ENCODE assay signal across 23 mouse cellular contexts in the genomic region with DNA sequence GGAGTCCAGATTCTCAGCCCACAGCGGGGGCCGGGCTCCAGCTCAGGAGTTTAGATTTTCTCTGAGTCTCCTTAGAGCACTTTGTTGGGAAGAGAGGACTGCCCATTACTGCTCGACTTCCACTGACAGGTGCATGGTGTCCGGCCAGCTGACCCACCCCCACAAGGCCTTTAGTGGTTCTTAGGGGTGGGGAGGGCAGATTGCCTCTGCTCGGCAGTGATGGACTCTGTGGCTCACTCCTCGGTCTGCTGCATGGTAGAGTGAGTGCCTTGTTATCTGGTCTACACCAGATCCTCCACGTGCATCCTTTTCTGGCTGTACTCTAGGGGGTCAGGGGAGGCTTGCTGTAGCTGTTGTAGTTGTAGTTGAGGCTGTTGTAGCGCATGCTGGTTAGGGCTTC. TPM values are rescaled to one million over a fixed set of nuclear protein-coding genes. Genes with fewer than 3 reads are reported as not detected.
A peak's percentile ranks its signal among the peaks of the same experiment; 100 is the strongest.
DNase-seq lines count a peak whose midpoint lies in the region; ATAC-seq lines count a peak whose summit lies in the region.
"Had no signal": no experiment of that assay in that cellular context is flagged by ENCODE, and none has a peak within 500 bp of the region (broad histone marks: within the 10 kb centered on the region; RNA-seq: fewer than 3 reads in every experiment).

No protein-coding gene starts in this region.

- no peak overlapping the region for H3K4me3 ChIP-seq in heart, embryonic 10.5 days
- no peak overlapping the region for H3K4me3 ChIP-seq in hindbrain, embryonic 16.5 days (ENCODE audit: low read length)
- no peak overlapping the region for H3K4me3 ChIP-seq in hindbrain, embryonic 14.5 days (replicated peaks; ENCODE audit: low read length)
- H3K4me3 ChIP-seq in kidney, embryonic 16.5 days (ENCODE audit: low read length) = no peak overlapping the region
- H3K4me3 ChIP-seq: forebrain, embryonic 10.5 days; forebrain, embryonic 13.5 days; intestine, embryonic 15.5 days had no signal

- ATAC-seq in hindbrain, embryonic 16.5 days = peak; percentile 22; the same call in 1 of the 2 replicates
- ATAC-seq in hindbrain, embryonic 14.5 days (ENCODE audit: low FRiP score) = no peak
- 0 out of 2 replicates have a peak, but pooled peaks have one; percentile 15 for ATAC-seq in kidney, embryonic 16.5 days (ENCODE audit: low FRiP score, low TSS enrichment)
- ATAC-seq: activated CD4-positive, CD25-positive, alpha-beta regulatory T cell, adult 4 months; forebrain, embryonic 13.5 days; forebrain, embryonic 16.5 days; intestine, embryonic 15.5 days had no signal

- H3K9ac ChIP-seq in hindbrain, embryonic 16.5 days (ENCODE audit: low read depth, low read length) = no peak overlapping the region
- no peak overlapping the region for H3K9ac ChIP-seq in hindbrain, embryonic 14.5 days
- H3K9ac ChIP-seq in kidney, embryonic 16.5 days (replicated peaks; ENCODE audit: low read length) = no peak overlapping the region
- H3K9ac ChIP-seq: forebrain, embryonic 13.5 days; intestine, embryonic 15.5 days had no signal

- no peak overlapping the region for H3K4me2 ChIP-seq in hindbrain, embryonic 16.5 days (ENCODE audit: low read length)
- H3K4me2 ChIP-seq in hindbrain, embryonic 14.5 days (replicated peaks) = no peak overlapping the region
- no peak overlapping the region for H3K4me2 ChIP-seq in kidney, embryonic 16.5 days (replicated peaks; ENCODE audit: low read depth, low read length)
- H3K4me2 ChIP-seq: forebrain, embryonic 13.5 days; heart, embryonic 11.5 days; intestine, embryonic 15.5 days had no signal

- H3K27ac ChIP-seq in heart, embryonic 10.5 days = no peak overlapping the region
- H3K27ac ChIP-seq in hindbrain, embryonic 16.5 days (ENCODE audit: low read depth, low read length) = no peak overlapping the region
- H3K27ac ChIP-seq in hindbrain, embryonic 14.5 days = no peak overlapping the region
- H3K27ac ChIP-seq in kidney, embryonic 16.5 days (ENCODE audit: low read length) = no peak overlapping the region
- H3K27ac ChIP-seq: forebrain, embryonic 10.5 days; forebrain, embryonic 13.5 days; intestine, embryonic 15.5 days had no signal

- 80% methylated on average over 8 of the region's 8 CpGs for WGBS in heart, embryonic 10.5 days
- 95% methylated on average over 8 of the region's 8 CpGs for WGBS in hindbrain, embryonic 16.5 days
- 91% methylated on average over 8 of the region's 8 CpGs for WGBS in hindbrain, embryonic 14.5 days
- 87% methylated on average over 8 of the region's 8 CpGs for WGBS in kidney, embryonic 16.5 days

- no peaks in the 10 kb centered on the region for H3K9me3 ChIP-seq in heart, embryonic 10.5 days
- H3K9me3 ChIP-seq in hindbrain, embryonic 16.5 days (ENCODE audit: control insufficient read depth, low read length) = no peaks in the 10 kb centered on the region
- H3K9me3 ChIP-seq in hindbrain, embryonic 14.5 days (ENCODE audit: control insufficient read depth, low read length) = no peaks in the 10 kb centered on the region
- no peaks in the 10 kb centered on the region for H3K9me3 ChIP-seq in kidney, embryonic 16.5 days (ENCODE audit: low read length)
- H3K9me3 ChIP-seq: forebrain, embryonic 10.5 days; forebrain, embryonic 13.5 days; intestine, embryonic 15.5 days had no signal

- peaks cover 15% of the 10 kb centered on the region for H3K4me1 ChIP-seq in heart, embryonic 10.5 days
- no peaks in the 10 kb centered on the region for H3K4me1 ChIP-seq in hindbrain, embryonic 16.5 days (ENCODE audit: control insufficient read depth, insufficient read depth, low read depth, low read length)
- H3K4me1 ChIP-seq in hindbrain, embryonic 14.5 days (replicated peaks; ENCODE audit: control insufficient read depth, insufficient read depth, low read length) = no peaks in the 10 kb centered on the region
- no peaks in the 10 kb centered on the region for H3K4me1 ChIP-seq in kidney, embryonic 16.5 days (ENCODE audit: insufficient read depth, low read length)
- H3K4me1 ChIP-seq: forebrain, embryonic 10.5 days; forebrain, embryonic 13.5 days; intestine, embryonic 15.5 days had no signal

- DNase-seq in embryo, embryonic 10 days (ENCODE audit: low spot score) = peak; percentile 2
- no peak for DNase-seq in embryo, embryonic 9.5 days (ENCODE audit: extremely low spot score)
- peak; percentile 42 for DNase-seq in heart, embryonic 10.5 days (ENCODE audit: low spot score)
- no peak for DNase-seq in heart, adult 9 months (ENCODE audit: low spot score in 2 of 2)
- DNase-seq in hindbrain, embryonic 14.5 days (ENCODE audit: low spot score) = no peak
- no peak for DNase-seq in kidney, adult 8-10 months
- DNase-seq: adrenal gland, adult 8-10 months; adrenal gland, postnatal 25 days; cerebellum, adult 11-12 months; cerebellum, adult 8-10 months; cerebellum, postnatal 10 days; cerebellum, postnatal 36 days; gastrocnemius, postnatal 10 days; gastrocnemius, postnatal 36 days; kidney, adult 18-20 months had no signal

- no peaks in the 10 kb centered on the region for H3K27me3 ChIP-seq in heart, embryonic 10.5 days (ENCODE audit: insufficient read depth, poor library complexity, severe bottlenecking)
- no peaks in the 10 kb centered on the region for H3K27me3 ChIP-seq in hindbrain, embryonic 16.5 days (replicated peaks; ENCODE audit: control insufficient read depth, insufficient read depth, low read length)
- H3K27me3 ChIP-seq in hindbrain, embryonic 14.5 days (ENCODE audit: control insufficient read depth, insufficient read depth, low read length) = no peaks in the 10 kb centered on the region
- H3K27me3 ChIP-seq in kidney, embryonic 16.5 days (ENCODE audit: insufficient read depth, low read length) = no peaks in the 10 kb centered on the region
- H3K27me3 ChIP-seq: forebrain, embryonic 13.5 days; intestine, embryonic 15.5 days had no signal

- H3K36me3 ChIP-seq in heart, embryonic 10.5 days = peaks cover 42% of the 10 kb centered on the region
- H3K36me3 ChIP-seq in hindbrain, embryonic 16.5 days (ENCODE audit: control insufficient read depth, insufficient read depth, low read length) = peaks cover 39% of the 10 kb centered on the region
- peaks cover 87% of the 10 kb centered on the region for H3K36me3 ChIP-seq in hindbrain, embryonic 14.5 days (replicated peaks; ENCODE audit: control insufficient read depth, insufficient read depth)
- H3K36me3 ChIP-seq in kidney, embryonic 16.5 days (ENCODE audit: insufficient read depth, low read length) = peaks cover 23% of the 10 kb centered on the region

RNA-seq across cellular contexts. Expression of gene Plekhb2, which starts 18.6 kb away (rescaled TPM):
- polyA plus RNA-seq in heart, embryonic 10.5 days (2016; fragmentation: Nextera tagmentation; extraction: Ambion mirVana) = 37.8 and 65.1 TPM in 2 replicates
- 94.3 and 95.4 TPM in 2 replicates for polyA plus RNA-seq in hindbrain, embryonic 16.5 days (2015; fragmentation: Nextera tagmentation; extraction: Ambion mirVana)
- polyA plus RNA-seq in hindbrain, embryonic 14.5 days (2014; fragmentation: Nextera tagmentation; extraction: Ambion mirVana) = 75.0 and 85.6 TPM in 2 replicates
- polyA plus RNA-seq in kidney, embryonic 16.5 days (2015; fragmentation: Nextera tagmentation; extraction: Ambion mirVana) = 53.2 and 58.0 TPM in 2 replicates

RNA-seq across cellular contexts. Expression of gene Fam168b, which starts 25.5 kb away (rescaled TPM):
- polyA plus RNA-seq in heart, embryonic 10.5 days (2016; fragmentation: Nextera tagmentation; extraction: Ambion mirVana) = 66.7 and 73.6 TPM in 2 replicates
- polyA plus RNA-seq in hindbrain, embryonic 16.5 days (2015; fragmentation: Nextera tagmentation; extraction: Ambion mirVana) = 102 and 130 TPM in 2 replicates
- 114 and 129 TPM in 2 replicates for polyA plus RNA-seq in hindbrain, embryonic 14.5 days (2014; fragmentation: Nextera tagmentation; extraction: Ambion mirVana)
- 69.1 and 83.2 TPM in 2 replicates for polyA plus RNA-seq in kidney, embryonic 16.5 days (2015; fragmentation: Nextera tagmentation; extraction: Ambion mirVana)

Comparison
In these comparisons a context has a peak if more than half of its experiments do, and no peak if none do; other contexts are left out.
1. DNase-seq: peak in embryo, embryonic 10 days (single experiment) and heart, embryonic 10.5 days (single experiment); none in embryo, embryonic 9.5 days (single experiment), heart, adult 9 months (0 of 2), hindbrain, embryonic 14.5 days (single experiment) and kidney, adult 8-10 months (0 of 2).